Mouse (Mus musculus): ENCODE measurements around the gene Tbk1. TPM values are rescaled to one million over a fixed set of nuclear protein-coding genes. Genes with fewer than 3 reads are reported as not detected.

Gene Tbk1
- total RNA-seq (2021) = 10 to 100 TPM; 14.9 to 15.6 TPM
- 7.2 and 13.4 TPM in 2 replicates for polyA plus RNA-seq (2012; rRNA removed)
- long read RNA-seq, transcript Tbk1-201 (21 exons, 3,024 nt) = major isoform, 14 of 17 reads
- long read RNA-seq, partial matches to known transcripts = 2 of 17 reads
- long read RNA-seq, other reads (novel, unspliced or antisense) = 1 of 17 reads

DNA sequence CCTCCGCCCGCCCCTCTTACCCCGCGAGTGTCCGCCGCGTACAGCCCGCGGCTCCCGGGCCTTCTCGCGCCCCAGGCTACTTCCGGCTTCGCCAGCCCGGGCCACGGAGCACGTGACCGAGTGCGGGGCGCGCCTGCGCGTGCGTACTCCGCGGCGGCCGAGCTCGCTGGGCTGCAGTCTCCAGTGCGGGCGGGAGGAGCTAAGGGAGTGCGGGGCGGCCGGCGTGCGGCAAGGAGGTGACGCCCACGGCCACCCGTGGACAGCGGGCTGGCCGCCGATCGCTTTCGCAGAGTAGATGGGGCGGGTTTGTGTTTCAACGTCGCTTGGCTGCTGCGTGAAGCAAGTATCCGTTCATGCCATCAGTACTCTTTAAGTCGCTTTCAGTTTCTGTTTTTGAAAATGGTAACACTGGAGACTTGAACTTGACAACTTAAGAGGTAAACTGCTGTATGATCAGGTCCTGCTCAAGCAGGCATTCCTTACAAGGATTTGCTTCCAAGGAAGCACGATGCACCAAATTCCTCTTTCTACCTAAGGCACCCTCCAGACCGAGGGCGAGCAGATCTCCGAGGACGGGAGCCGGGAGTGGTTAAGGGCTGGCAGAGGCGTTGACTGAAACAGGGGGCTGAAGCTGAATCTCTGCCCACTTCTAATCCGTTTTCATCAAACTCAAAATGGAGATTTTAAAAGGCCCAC, at the start of gene Tbk1:
Tbk1 (minus strand) TSS at position 113 of the 696 bp plus-strand sequence.
- Histone ChIP-seq H3K27me3 (ENCODE audit: control insufficient read depth, insufficient read depth, low read length) (no peaks in the 10 kb centered on the region), H3K4me1 (ENCODE audit: control insufficient read depth, insufficient read depth, low read length) (0 out of 2 replicates have a peak, but pooled peaks cover 2% of the 10 kb centered on the region), H3K4me3 (peak within 1 kb of the TSS; percentile 91), H3K27ac (peak within 1 kb of the TSS; percentile 96), H3K36me3 (ENCODE audit: control insufficient read depth, insufficient read depth, low read length) (no peaks in the 10 kb centered on the region; the same call in 1 of the 2 replicates), H3K9ac (ENCODE audit: low read depth, low read length) (peak within 1 kb of the TSS; percentile 66), H3K79me2 (replicated peaks; ENCODE audit: control insufficient read depth, insufficient read depth, low read length) (peaks cover 3% of the 10 kb centered on the region; the same call in 1 of the 2 replicates)
- DNase-seq = peak; percentile 95 to 97
- under 1% methylated on average over 56 of the region's 58 CpGs for WGBS
- intact Hi-C loops (cut with DNase I) = loop anchor here (1.0 kb wide), 1 partner anchor 38 kb away; no protein-coding TSS in a partner anchor
- TF ChIP-seq EP300 (IDR thresholded peaks at IDR 0.05; ENCODE audit: insufficient read depth, low read depth, low read length) (0 out of 2 replicates have a peak, but pooled peaks have one; percentile 42), POLR2A (IDR thresholded peaks at IDR 0.05; ENCODE audit: insufficient read depth, low read depth, low read length) (peak; percentile 74), CTCF (IDR thresholded peaks at IDR 0.05) (no peak)

DNA sequence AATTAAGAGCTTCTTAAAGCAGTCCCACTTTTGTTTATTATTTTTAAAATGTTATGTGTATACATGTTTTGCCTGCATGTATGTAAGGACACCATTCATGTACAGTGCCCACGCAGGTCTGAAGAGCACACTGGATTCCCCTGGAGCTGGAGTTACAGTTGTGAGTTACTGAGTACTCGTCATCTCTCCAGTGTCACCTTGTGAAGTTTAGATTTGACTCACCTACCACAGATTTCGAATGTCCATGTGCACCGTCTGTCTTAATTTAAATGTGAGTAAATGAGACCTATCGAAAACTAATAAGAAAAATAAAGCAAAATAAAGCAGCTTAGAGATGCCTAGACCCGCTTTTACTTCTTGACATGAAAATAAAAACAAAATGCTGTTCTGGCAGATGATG, 49.7 kb upstream of the Tbk1 start:
- WGBS = 86% methylated on average over 6 of the region's 6 CpGs
- TF ChIP-seq CTCF (IDR thresholded peaks at IDR 0.05) = no peak
- TF ChIP-seq EP300 (IDR thresholded peaks at IDR 0.05; ENCODE audit: insufficient read depth, low read depth, low read length) = no peak
- TF ChIP-seq POLR2A (IDR thresholded peaks at IDR 0.05; ENCODE audit: insufficient read depth, low read depth, low read length) = no peak
- Histone ChIP-seq H3K9ac (ENCODE audit: low read depth, low read length) (no peak overlapping the region), H3K27me3 (ENCODE audit: control insufficient read depth, insufficient read depth, low read length) (0 out of 2 replicates have a peak, but pooled peaks cover 2% of the 10 kb centered on the region), H3K4me1 (ENCODE audit: control insufficient read depth, insufficient read depth, low read length) (peaks cover 2% of the 10 kb centered on the region), H3K4me3 (no peak overlapping the region), H3K36me3 (ENCODE audit: control insufficient read depth, insufficient read depth, low read length) (no peaks in the 10 kb centered on the region), H3K27ac (no peak overlapping the region), H3K79me2 (replicated peaks; ENCODE audit: control insufficient read depth, insufficient read depth, low read length) (no peaks in the 10 kb centered on the region)
- intact Hi-C loops (cut with DNase I) = no loop called here
- DNase-seq = no peak

DNA sequence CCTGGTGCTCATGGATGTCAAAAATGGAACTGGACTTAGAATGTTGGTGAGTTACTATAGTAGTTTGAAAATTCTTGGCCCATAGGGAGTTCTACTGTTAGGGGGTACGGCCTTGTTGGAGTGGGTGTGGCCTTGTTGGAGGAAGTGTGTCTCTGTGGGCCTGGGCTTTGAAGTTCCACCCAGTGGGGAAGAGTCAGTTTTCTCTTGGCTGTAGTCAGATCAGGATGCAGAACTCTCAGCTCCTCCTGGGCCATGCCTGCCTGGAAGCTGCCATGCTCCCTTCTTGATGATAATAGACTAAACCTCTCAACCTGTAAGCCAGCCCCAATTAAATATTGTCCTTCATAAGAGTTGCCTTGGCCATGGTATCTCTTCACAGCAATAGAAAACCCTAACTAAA, 47.6 kb upstream of the Tbk1 start:
- intact Hi-C loops (cut with DNase I) = no loop called here
- no peaks in the 10 kb centered on the region for H3K27me3 ChIP-seq (ENCODE audit: control insufficient read depth, insufficient read depth, low read length)
- H3K36me3 ChIP-seq (ENCODE audit: control insufficient read depth, insufficient read depth, low read length) = no peaks in the 10 kb centered on the region
- H3K4me3 ChIP-seq = no peak overlapping the region
- 33% methylated on average over 1 of the region's 1 CpGs for WGBS
- H3K27ac ChIP-seq = no peak overlapping the region
- H3K4me1 ChIP-seq (ENCODE audit: control insufficient read depth, insufficient read depth, low read length) = no peaks in the 10 kb centered on the region
- DNase-seq = no peak
- H3K9ac ChIP-seq (ENCODE audit: low read depth, low read length) = no peak overlapping the region
- no peak for TF ChIP-seq POLR2A (IDR thresholded peaks at IDR 0.05; ENCODE audit: insufficient read depth, low read depth, low read length)
- no peak for TF ChIP-seq CTCF (IDR thresholded peaks at IDR 0.05)
- TF ChIP-seq EP300 (IDR thresholded peaks at IDR 0.05; ENCODE audit: insufficient read depth, low read depth, low read length) = no peak
- no peaks in the 10 kb centered on the region for H3K79me2 ChIP-seq (replicated peaks; ENCODE audit: control insufficient read depth, insufficient read depth, low read length)

DNA sequence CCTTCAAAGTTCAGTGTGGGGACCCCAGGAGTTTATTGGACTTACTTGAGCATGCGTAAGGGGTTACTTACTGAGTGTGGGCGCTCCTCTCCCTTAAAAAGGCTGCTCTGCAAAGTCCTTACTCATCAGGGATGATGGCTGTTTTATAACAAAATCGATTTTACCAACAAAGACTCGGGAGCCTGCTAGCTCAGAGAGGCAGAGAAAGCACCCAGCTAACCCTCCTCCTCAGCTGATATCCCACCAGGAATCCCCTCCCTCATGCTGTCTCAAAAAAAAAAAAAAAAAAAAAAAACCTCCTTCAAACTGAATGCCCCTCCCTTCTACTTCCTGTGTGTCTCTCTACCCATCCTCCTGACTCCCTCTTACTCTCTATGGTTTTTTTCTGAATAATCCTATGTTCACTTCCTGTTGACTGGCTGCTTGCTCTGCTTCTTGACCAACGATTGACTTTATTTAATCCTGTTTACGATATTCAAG, 42.0 kb upstream of the Tbk1 start:
- intact Hi-C loops (cut with DNase I) = no loop called here
- Histone ChIP-seq H3K36me3 (ENCODE audit: control insufficient read depth, insufficient read depth, low read length) (peaks cover 8% of the 10 kb centered on the region), H3K4me3 (no peak overlapping the region), H3K79me2 (replicated peaks; ENCODE audit: control insufficient read depth, insufficient read depth, low read length) (0 out of 2 replicates have a peak, but pooled peaks cover 3% of the 10 kb centered on the region), H3K27me3 (ENCODE audit: control insufficient read depth, insufficient read depth, low read length) (no peaks in the 10 kb centered on the region), H3K4me1 (ENCODE audit: control insufficient read depth, insufficient read depth, low read length) (peaks cover 3% of the 10 kb centered on the region; the same call in 1 of the 2 replicates), H3K9ac (ENCODE audit: low read depth, low read length) (no peak overlapping the region), H3K27ac (no peak overlapping the region)
- no peak for TF ChIP-seq POLR2A (IDR thresholded peaks at IDR 0.05; ENCODE audit: insufficient read depth, low read depth, low read length)
- TF ChIP-seq EP300 (IDR thresholded peaks at IDR 0.05; ENCODE audit: insufficient read depth, low read depth, low read length) = no peak
- no peak for TF ChIP-seq CTCF (IDR thresholded peaks at IDR 0.05)
- DNase-seq = no peak
- 86% methylated on average over 6 of the region's 6 CpGs for WGBS

DNA sequence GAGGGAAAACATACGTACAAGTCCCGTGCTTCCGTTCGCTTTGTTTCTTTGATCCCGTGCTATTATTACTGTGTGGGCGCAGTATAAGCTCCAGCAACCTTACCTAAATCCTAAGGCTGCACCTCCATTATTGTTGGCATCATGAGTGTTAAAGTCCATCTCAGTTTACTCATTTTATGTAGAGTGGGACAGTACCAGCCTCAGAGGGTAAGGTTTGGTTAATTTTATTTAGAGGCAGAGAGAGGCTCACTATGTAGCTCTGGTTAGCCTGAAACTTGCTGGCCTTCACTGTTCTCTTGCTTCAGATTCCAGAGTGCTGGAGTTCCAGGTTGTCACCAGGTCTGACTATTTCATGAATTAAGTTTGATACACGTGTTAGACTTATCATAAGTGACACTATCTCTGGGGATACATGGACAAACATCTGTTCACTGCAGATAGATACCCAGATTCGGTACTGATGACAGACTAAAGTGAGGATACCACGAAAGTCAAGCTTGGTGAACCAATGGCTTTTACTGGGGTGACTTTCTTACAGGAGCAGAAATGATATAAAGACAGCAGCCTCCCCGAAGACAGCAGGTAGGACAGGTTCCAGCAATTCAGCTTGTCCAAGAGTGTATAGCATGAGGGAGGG, 40.7 kb upstream of the Tbk1 start:
- Histone ChIP-seq H3K4me1 (ENCODE audit: control insufficient read depth, insufficient read depth, low read length) (peaks cover 3% of the 10 kb centered on the region; the same call in 1 of the 2 replicates), H3K27me3 (ENCODE audit: control insufficient read depth, insufficient read depth, low read length) (no peaks in the 10 kb centered on the region), H3K27ac (no peak overlapping the region), H3K4me3 (no peak overlapping the region), H3K79me2 (replicated peaks; ENCODE audit: control insufficient read depth, insufficient read depth, low read length) (0 out of 2 replicates have a peak, but pooled peaks cover 4% of the 10 kb centered on the region), H3K36me3 (ENCODE audit: control insufficient read depth, insufficient read depth, low read length) (peaks cover 8% of the 10 kb centered on the region), H3K9ac (ENCODE audit: low read depth, low read length) (no peak overlapping the region)
- intact Hi-C loops (cut with DNase I) = no loop called here
- no peak for DNase-seq
- TF ChIP-seq POLR2A (IDR thresholded peaks at IDR 0.05; ENCODE audit: insufficient read depth, low read depth, low read length) = no peak
- no peak for TF ChIP-seq CTCF (IDR thresholded peaks at IDR 0.05)
- TF ChIP-seq EP300 (IDR thresholded peaks at IDR 0.05; ENCODE audit: insufficient read depth, low read depth, low read length) = no peak
- WGBS = 79% methylated on average over 10 of the region's 10 CpGs

Measured in heart, adult 2 months (tissue).